Mouse (Mus musculus): ENCODE data around the gene Akap11.
"Not testable (repeated sequence)": the region's sequence is repeated elsewhere in the genome, so short reads cannot be mapped to it uniquely, and the experiment has no call there.

The Akap11 gene

DNA sequence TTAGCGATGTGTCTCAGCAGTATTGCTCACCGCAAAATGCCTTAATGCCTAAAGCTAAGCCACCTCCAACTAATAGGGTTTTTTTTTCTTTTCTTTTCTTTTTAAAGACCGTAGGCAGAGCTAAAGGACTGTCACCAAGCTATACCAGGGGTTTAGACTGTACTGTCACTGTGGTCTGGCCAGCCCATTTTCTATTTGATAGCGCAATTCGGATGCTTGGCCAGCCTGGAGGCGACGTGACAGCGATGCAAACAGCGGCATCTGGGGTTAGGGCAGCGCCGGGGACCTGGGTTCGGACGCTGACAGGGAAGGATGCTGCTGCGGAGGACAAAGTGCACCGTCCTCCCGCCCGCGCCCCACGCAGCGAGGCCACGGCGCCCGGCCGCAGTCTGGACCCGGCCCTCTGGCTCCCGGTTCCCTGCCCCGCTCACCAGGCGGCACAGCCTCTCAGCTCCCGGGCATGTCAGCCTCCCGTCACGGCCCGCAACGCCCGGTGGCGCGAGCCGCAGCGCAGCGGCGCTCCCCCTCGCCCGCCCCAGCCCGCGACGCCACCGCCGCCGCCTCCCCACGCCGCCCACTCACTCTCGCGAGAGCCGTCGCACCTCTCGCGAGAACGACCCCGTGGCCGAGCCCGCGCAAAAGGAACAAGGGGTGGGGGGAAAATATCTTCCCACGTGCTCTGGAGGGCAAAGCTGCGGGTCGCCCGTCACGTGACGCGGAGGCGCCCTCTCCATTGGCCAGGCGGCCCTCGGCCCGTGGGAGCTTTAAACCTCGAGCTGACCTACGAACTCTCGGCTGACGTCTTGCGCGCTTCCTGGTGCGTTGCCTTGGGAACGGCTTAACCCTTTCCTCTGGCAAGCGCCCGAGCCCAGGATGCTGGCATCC, at the start of gene Akap11:
Gene Akap11, minus strand, starts transcription at position 528 of the 885 bp plus-strand sequence.
- DNase-seq (ENCODE audit: low read depth in 2 of 2, low spot score in 2 of 2) = peak; percentile 88 to 89

- no peak for DNase-seq (ENCODE audit: low read depth in 2 of 2, low spot score in 2 of 2)
Observed at GRCm38 (mm10) chr14:78584222-78584621, 47.6 kb upstream of the Akap11 start.

- no peak for DNase-seq (ENCODE audit: low read depth in 2 of 2, low spot score in 2 of 2)
Observed at GRCm38 (mm10) chr14:78583168-78583567, 46.6 kb upstream of the Akap11 start.

- no peak for DNase-seq (ENCODE audit: low read depth in 2 of 2, low spot score in 2 of 2)
Observed at GRCm38 (mm10) chr14:78575899-78576298, 39.3 kb upstream of the Akap11 start.

DNA sequence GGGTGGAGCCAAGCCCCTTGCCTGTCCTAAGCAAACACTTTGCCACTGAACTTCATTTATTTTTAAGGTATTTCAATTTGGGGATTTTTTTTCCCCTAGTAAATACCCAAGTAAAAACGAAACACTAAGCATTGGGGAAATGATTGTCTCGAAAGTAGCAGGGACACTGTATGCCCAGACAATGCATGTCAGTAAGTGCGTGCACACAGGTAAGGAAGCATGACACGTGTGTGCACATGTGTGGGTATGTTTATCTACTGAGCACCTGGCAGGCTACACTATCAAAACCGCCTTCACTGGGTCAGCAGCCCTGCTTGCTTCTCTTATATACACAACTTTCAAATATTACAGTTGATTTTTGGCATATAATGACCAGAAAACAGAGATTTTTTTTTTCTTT, 31.8 kb upstream of the Akap11 start:
- DNase-seq (ENCODE audit: low read depth in 2 of 2, low spot score in 2 of 2) = no peak

DNA sequence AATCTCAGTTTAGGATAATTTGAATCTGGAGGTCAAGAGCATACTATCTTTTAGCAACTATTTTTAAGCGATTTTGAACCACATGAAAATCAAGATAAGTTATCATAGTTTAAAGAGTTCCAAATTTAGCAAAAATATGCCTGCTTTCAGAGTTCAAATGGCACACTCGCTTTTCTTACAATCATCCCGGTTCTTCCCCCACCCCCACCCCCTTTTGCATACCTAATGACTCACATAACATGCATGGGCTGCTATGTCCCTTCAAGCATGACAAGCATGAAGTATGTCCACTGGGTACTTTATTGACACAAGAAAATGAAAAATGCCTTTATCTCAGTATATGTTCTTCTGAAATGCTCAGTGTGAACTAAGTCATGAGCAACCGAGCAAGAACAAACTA, 29.8 kb upstream of the Akap11 start:
- no peak for DNase-seq (ENCODE audit: low read depth in 2 of 2, low spot score in 2 of 2)

DNA sequence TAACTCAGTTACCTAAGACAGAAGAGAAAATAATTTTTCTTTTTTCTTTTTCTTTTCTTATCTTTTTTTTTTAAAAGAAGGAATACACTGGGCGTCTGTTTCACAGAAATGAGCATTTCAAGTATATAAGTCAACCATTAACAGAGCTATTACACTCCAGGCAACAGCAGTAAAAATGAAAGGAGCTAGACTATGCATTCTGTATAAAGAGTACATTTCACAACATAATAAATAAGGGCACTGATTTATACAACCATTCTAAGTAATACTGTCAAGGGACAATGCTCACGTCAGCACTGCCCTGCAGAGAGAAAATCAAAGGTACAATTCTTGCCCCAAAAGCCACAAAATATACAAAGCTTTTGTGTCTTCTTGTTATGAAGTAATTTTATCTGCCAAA, 27.7 kb upstream of the Akap11 start:
- DNase-seq (ENCODE audit: low read depth in 2 of 2, low spot score in 2 of 2) = no peak

DNA sequence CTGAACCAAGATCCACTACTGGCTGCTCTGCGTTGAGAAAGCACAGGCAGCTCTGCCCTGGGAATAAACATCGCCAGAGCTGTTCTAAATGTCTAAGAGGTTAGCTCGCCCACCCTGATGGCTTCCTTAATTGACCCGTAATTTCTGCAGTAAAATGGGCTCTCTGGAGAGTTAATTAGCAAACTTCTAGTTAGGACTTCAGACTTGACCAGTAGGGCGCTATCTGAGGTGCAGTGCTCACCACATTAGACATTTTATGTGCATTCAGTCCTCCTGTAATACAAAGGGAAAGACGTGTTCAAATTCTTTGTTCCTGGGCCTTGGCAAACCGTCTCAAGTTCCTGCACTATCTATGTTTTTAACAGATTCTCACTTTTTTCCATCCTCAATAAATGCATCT, 26.6 kb upstream of the Akap11 start:
- no peak for DNase-seq (ENCODE audit: low read depth in 2 of 2, low spot score in 2 of 2)

DNA sequence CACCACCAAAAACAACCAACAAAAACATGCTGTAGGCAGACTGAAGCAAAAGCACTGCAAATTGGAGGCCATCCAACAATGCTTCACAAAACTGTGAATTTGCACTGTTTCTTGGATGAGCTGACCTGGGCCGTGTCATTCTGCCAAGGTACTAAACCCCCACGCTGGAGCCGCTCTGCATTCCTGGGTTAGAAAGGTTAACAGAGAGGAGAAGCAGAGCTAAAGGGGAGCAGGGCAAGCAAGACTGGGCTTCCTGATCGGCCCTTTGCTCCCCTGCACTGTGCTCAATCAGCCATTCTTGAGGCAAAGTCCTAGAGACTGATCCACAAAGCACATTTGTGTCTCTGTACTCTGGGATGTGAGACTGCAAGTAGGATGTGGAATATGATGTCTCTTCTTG, 25.5 kb upstream of the Akap11 start:
- no peak for DNase-seq (ENCODE audit: low read depth in 2 of 2, low spot score in 2 of 2)

DNA sequence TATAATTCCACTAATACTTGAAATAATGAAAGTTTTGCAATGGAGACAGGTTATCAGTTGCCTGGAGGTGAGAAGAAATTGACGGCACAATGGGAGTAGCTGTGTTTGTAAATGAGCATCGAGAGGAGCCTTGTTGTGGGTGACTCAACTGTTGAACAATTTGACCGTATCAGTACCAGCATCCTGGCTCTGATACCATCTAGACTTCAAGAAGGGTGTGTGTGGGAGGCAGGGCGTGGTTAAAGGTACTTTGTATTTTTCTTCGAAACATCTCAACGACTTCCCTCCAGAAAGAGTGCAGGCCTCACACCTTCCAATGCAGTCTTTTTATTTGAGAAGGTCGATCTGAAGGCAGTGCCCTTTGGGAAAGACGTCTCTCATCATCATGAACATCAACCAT, 22.4 kb upstream of the Akap11 start:
- no peak for DNase-seq (ENCODE audit: low read depth in 2 of 2, low spot score in 2 of 2)

- DNase-seq (ENCODE audit: low read depth in 2 of 2, low spot score in 2 of 2) = not testable (repeated sequence)
Observed at GRCm38 (mm10) chr14:78554830-78555229, 18.2 kb upstream of the Akap11 start.

DNA sequence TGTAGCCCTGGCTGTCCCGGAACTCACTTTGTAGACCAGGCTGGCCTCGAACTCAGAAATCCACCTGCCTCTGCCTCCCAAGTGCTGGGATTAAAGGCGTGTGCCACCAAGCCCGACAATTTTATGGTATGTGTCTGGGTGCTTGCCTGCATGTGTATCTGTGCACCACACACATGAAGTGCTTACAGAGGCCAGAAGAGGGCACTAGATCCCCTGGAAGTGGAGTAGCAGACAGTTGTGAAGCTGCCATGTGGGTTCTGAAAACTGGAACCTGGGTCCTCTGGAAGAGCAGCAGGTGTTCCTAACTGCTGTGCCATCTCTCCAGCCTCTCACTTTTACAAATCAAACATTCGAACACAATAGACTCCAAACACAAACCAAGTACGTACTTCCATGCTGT, 17.1 kb upstream of the Akap11 start:
- no peak for DNase-seq (ENCODE audit: low read depth in 2 of 2, low spot score in 2 of 2)

DNA sequence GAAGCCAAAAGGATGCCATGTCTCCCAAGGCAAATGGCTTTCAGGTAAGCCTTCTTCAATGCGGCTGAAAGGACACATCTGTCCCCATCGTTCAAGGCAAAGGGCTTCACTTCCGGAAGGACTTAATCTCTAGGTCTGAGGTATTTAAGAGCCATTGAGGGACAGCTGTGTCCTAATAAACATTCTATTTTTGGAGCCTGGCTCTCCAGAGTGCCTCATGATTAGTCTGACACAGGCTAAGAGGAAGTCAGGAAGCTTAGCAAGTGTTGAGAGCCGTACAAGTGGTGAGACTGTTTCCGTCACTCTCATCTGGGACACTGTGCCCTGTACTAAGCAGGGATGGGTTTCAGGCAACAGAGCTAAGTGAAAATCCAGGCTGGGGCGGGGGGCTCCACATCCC, 12.2 kb upstream of the Akap11 start:
- no peak for DNase-seq (ENCODE audit: low read depth in 2 of 2, low spot score in 2 of 2)

GRCm38 (mm10) chr14:78541319-78541718, 4.7 kb upstream of the Akap11 start:
- no peak for DNase-seq (ENCODE audit: low read depth in 2 of 2, low spot score in 2 of 2)

DNA sequence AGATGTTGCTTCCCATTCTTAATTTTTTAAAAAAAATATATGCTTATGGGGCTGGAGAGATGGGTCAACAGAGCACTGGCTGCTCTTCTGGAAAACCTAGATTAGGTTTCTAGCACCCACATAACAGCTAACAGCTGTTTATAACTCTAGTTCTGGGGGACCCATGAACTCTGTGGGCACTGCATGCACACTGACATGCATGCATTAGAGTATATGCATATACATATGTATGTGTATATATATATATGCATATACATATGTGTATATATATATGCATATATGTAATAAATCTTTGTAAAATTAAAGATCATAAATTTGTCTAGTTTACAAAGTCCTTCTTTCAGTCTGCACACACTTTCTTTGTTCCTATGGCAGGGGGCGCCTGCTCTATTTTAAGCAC, 3.2 kb upstream of the Akap11 start:
- DNase-seq (ENCODE audit: low read depth in 2 of 2, low spot score in 2 of 2) = no peak

DNA sequence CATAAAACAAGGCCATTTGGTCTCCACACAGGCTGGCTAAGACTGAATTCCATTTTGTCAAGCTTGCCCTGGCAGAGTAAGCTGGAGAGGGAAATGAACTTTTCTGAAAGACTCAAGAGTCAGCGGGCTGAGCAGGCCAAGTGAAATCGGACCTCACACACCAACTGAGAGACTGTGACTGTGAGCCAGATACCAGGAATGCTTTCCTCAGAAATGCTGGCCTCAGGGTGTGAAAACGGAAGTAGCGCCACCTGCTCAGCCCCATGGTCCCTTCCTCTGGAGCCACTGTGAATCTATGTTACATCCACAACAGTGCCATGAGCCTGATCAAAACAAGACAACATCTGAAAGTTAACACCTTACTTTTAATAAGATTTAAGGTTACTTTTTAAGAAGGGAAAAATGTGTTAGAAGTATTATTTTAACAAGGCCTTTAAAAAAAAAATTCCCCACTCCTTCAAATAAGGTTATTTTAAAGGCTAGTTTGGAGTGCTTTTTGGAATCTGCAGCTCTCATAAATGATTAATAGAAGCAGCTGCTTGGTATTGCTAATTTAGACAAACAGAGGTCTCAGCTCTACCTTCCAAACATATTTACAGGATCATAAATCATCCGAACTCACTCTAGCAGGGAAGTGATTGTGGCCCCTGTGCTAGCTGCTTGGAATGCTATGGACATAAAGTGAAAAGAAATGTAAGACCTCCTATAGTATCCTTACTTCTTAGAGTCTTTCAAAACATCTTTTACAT, 2.1 kb upstream of the Akap11 start:
- no peak for DNase-seq (ENCODE audit: low read depth in 2 of 2, low spot score in 2 of 2)

GRCm38 (mm10) chr14:78537551-78537950, 943 bp upstream of the Akap11 start:
- no peak for DNase-seq (ENCODE audit: low read depth in 2 of 2, low spot score in 2 of 2)

GRCm38 (mm10) chr14:78535366-78535765, 1.2 kb downstream of the Akap11 start:
- no peak for DNase-seq (ENCODE audit: low read depth in 2 of 2, low spot score in 2 of 2)

GRCm38 (mm10) chr14:78534651-78535050, 2.0 kb downstream of the Akap11 start:
- DNase-seq (ENCODE audit: low read depth in 2 of 2, low spot score in 2 of 2) = no peak

DNA sequence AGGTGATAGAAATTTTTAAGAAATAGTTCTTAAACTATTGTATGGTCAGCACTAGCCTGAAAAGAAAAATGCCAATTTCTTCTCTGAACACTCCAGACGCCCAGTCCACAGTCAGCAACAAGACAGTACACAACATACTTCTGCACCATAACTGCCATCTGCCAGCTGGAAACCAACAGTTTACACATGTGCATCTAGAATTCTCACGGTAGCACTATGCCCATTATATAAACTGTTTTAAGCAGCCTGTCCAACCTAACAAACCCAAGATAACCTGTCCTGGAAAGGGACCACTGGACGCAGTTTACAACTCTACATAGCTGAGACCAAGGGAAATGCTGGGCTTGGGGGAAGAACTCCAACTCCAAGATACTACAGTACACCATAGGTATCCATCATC, 2.9 kb downstream of the Akap11 start:
- no peak for DNase-seq (ENCODE audit: low read depth in 2 of 2, low spot score in 2 of 2)

- no peak for DNase-seq (ENCODE audit: low read depth in 2 of 2, low spot score in 2 of 2)
Observed at GRCm38 (mm10) chr14:78532345-78532744, 4.3 kb downstream of the Akap11 start.

DNA sequence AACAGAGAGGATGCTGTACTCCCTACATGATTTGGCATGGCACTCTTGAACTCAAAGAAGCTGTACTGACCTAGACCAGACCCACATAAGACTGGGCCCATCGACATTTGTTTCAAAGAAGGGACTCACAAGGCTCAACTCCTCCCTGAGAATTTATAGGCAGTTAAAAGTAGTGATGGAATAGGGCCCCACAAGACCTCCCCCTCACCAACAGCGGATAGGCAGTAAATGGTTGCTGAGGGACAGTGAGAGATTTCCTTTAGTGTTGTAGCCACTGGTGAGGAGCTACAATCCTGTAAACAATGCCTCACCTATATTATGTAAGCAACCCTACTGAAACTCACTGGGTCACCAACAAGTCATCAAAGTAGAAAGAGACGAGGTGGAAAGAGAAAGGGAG, 6.4 kb downstream of the Akap11 start:
- no peak for DNase-seq (ENCODE audit: low read depth in 2 of 2, low spot score in 2 of 2)

Data from CD8-positive naive resting alpha-beta T cell, adult 2 months (primary cell).